Mouse (Mus musculus): ENCODE results near the gene Gif.

DNA sequence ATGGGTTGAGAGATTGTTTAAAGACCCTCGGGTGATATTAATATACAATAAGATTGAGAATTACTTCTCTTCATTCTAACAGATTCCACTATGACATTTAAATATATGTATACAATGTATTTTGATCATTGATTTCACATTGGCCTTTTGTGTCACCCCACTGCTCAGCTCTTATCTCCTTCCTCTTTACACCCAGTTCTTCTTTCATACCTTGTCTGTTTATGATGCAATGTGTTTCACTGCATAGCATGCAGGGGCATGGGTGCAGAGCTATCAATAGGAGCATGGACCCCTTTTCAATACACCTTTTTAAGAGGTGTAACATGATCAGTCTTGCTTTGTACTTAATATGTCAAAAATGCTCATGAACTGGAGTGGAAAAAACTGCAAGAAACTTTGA, 17.1 kb upstream of the Gif start:
- TF ChIP-seq EP300 (IDR thresholded peaks at IDR 0.05) (no peak), CTCF (IDR thresholded peaks at IDR 0.05) (no peak)
